Mouse (Mus musculus): ENCODE measurements at regions not wholly inside any gene's neighbourhood (a gene's known extent, or its start where the extent isn't known, plus 50 kb on each side); places are given as distances from the start of the nearest gene placed in this dataset.
A peak's percentile ranks its signal among the peaks of the same experiment; 100 is the strongest.
"Not testable (repeated sequence)": the region's sequence is repeated elsewhere in the genome, so short reads cannot be mapped to it uniquely, and the experiment has no call there.

GRCm38 (mm10) chrX:162359767-162360545, 200.4 kb upstream of the Nhs start:
- ATAC-seq (replicated peaks; ENCODE audit: low FRiP score, low TSS enrichment, poor library complexity, severe bottlenecking): no peak

GRCm38 (mm10) chrX:162348341-162348740, 188.8 kb upstream of the Nhs start:
- no peak for ATAC-seq (replicated peaks; ENCODE audit: low FRiP score, low TSS enrichment, poor library complexity, severe bottlenecking)

- no peak for ATAC-seq (replicated peaks; ENCODE audit: low FRiP score, low TSS enrichment, poor library complexity, severe bottlenecking)
These were observed 188.4 kb upstream of the Nhs start for GRCm38 (mm10) chrX:162347886-162348285.

- no peak for ATAC-seq (replicated peaks; ENCODE audit: low FRiP score, low TSS enrichment, poor library complexity, severe bottlenecking)
These were observed 186.1 kb upstream of the Nhs start for GRCm38 (mm10) chrX:162345497-162346143.

- ATAC-seq (replicated peaks; ENCODE audit: low FRiP score, low TSS enrichment, poor library complexity, severe bottlenecking): no peak
These were observed 172.6 kb upstream of the Nhs start for GRCm38 (mm10) chrX:162332121-162332520.

- ATAC-seq (replicated peaks; ENCODE audit: low FRiP score, low TSS enrichment, poor library complexity, severe bottlenecking): no peak
These were observed 148.1 kb upstream of the Nhs start for GRCm38 (mm10) chrX:162307646-162308045.

- no peak for ATAC-seq (replicated peaks; ENCODE audit: low FRiP score, low TSS enrichment, poor library complexity, severe bottlenecking)
These were observed 144.6 kb upstream of the Nhs start for GRCm38 (mm10) chrX:162304145-162304544.

- ATAC-seq (replicated peaks; ENCODE audit: low FRiP score, low TSS enrichment, poor library complexity, severe bottlenecking): no peak
These were observed 143.3 kb upstream of the Nhs start for GRCm38 (mm10) chrX:162302788-162303187.

- ATAC-seq (replicated peaks; ENCODE audit: low FRiP score, low TSS enrichment, poor library complexity, severe bottlenecking): 0 out of 2 replicates have a peak, but pooled peaks have one; percentile 22
These were observed 131.7 kb upstream of the Nhs start for GRCm38 (mm10) chrX:162291234-162291633.

- not testable (repeated sequence) for ATAC-seq (replicated peaks; ENCODE audit: low FRiP score, low TSS enrichment, poor library complexity, severe bottlenecking)
These were observed 126.6 kb upstream of the Nhs start for GRCm38 (mm10) chrX:162286155-162286554.

- ATAC-seq (replicated peaks; ENCODE audit: low FRiP score, low TSS enrichment, poor library complexity, severe bottlenecking): peak; percentile 100
These were observed 124.7 kb upstream of the Nhs start for GRCm38 (mm10) chrX:162284252-162284651.

- no peak for ATAC-seq (replicated peaks; ENCODE audit: low FRiP score, low TSS enrichment, poor library complexity, severe bottlenecking)
These were observed 123.2 kb upstream of the Nhs start for GRCm38 (mm10) chrX:162282690-162283089.

- peak; percentile 78 for ATAC-seq (replicated peaks; ENCODE audit: low FRiP score, low TSS enrichment, poor library complexity, severe bottlenecking)
These were observed 119.5 kb upstream of the Nhs start for GRCm38 (mm10) chrX:162278834-162279708.

- no peak for ATAC-seq (replicated peaks; ENCODE audit: low FRiP score, low TSS enrichment, poor library complexity, severe bottlenecking)
These were observed 115.1 kb upstream of the Nhs start for GRCm38 (mm10) chrX:162274581-162274980.

GRCm38 (mm10) chrX:162271189-162271588, 111.7 kb upstream of the Nhs start:
- ATAC-seq (replicated peaks; ENCODE audit: low FRiP score, low TSS enrichment, poor library complexity, severe bottlenecking): 0 out of 2 replicates have a peak, but pooled peaks have one; percentile 50

- peak; percentile 70; the same call in 1 of the 2 replicates for ATAC-seq (replicated peaks; ENCODE audit: low FRiP score, low TSS enrichment, poor library complexity, severe bottlenecking)
These were observed 109.4 kb upstream of the Nhs start for GRCm38 (mm10) chrX:162268918-162269317.

- ATAC-seq (replicated peaks; ENCODE audit: low FRiP score, low TSS enrichment, poor library complexity, severe bottlenecking): no peak
These were observed 108.6 kb upstream of the Nhs start for GRCm38 (mm10) chrX:162268112-162268511.

GRCm38 (mm10) chrX:162267679-162268078, 108.1 kb upstream of the Nhs start:
- no peak for ATAC-seq (replicated peaks; ENCODE audit: low FRiP score, low TSS enrichment, poor library complexity, severe bottlenecking)

- no peak for ATAC-seq (replicated peaks; ENCODE audit: low FRiP score, low TSS enrichment, poor library complexity, severe bottlenecking)
These were observed 107.2 kb upstream of the Nhs start for GRCm38 (mm10) chrX:162266769-162267168.

GRCm38 (mm10) chrX:162257398-162257797, 97.9 kb upstream of the Nhs start:
- no peak for ATAC-seq (replicated peaks; ENCODE audit: low FRiP score, low TSS enrichment, poor library complexity, severe bottlenecking)

All from megakaryocyte-erythroid progenitor cell, adult 5-6 weeks (primary cell).